Mouse (Mus musculus) thymus, adult 2 months (tissue): ENCODE measurements at regions not wholly inside any gene's neighbourhood (a gene's known extent, or its start where the extent isn't known, plus 50 kb on each side); places are given as distances from the start of the nearest gene placed in this dataset.

ENCODE experiments used
- DNase-seq: peaks from one replicate; pipeline ENCODE4 v3.0.0; 2021
- H3K27ac ChIP-seq: fragments of 200-500 bp; 2 replicates; pipeline ENCODE4 v1.5.1; 2012; ENCODE audit warnings: low read length, control low read depth; ENCODE audit not compliant: control insufficient read depth, insufficient read depth
- H3K27me3 ChIP-seq: fragments of 200-500 bp; 2 replicates; pipeline ENCODE4 v1.6.1; 2012; ENCODE audit warnings: mild to moderate bottlenecking, low read length, moderate library complexity, mixed read lengths; ENCODE audit not compliant: control insufficient read depth, insufficient read depth
- H3K36me3 ChIP-seq: fragments of 200-500 bp; 2 replicates; pipeline ENCODE4 v1.6.1; 2012; ENCODE audit warnings: mild to moderate bottlenecking, low read length, moderate library complexity; ENCODE audit not compliant: control insufficient read depth, insufficient read depth
- H3K4me1 ChIP-seq: fragments of 200-500 bp; replicated peaks from 2 replicates; pipeline ENCODE4 v1.6.1; 2012; ENCODE audit warnings: low read length; ENCODE audit not compliant: control insufficient read depth, insufficient read depth
- H3K4me3 ChIP-seq: fragments of 200-500 bp; 2 replicates; pipeline ENCODE4 v1.5.1; 2012; ENCODE audit warnings: mild to moderate bottlenecking, low read length, control low read depth, moderate library complexity; ENCODE audit not compliant: control insufficient read depth, insufficient read depth
- CTCF ChIP-seq: fragments of 200-500 bp; IDR thresholded peaks from 2 replicates; pipeline ENCODE4 v1.5.1; 2012; ENCODE audit warnings: mild to moderate bottlenecking, control low read depth, low read length, moderate library complexity, borderline replicate concordance; ENCODE audit not compliant: control insufficient read depth, poor library complexity, insufficient read depth; ENCODE audit errors: extremely low read depth
- POLR2A ChIP-seq: fragments of 200-500 bp; IDR thresholded peaks from 2 replicates; pipeline ENCODE4 v1.6.1; 2012; ENCODE audit warnings: mild to moderate bottlenecking, low read length, control low read depth, moderate library complexity; ENCODE audit not compliant: control insufficient read depth, poor library complexity, insufficient read depth; ENCODE audit errors: extremely low read depth
- WGBS: fragments of 180-500 bp; shearing (Covaris S2); methylation state at CpG from one replicate; pipeline ENCODE4 v1.1.7; 2018; 5-methylcytosine and 5-hydroxymethylcytosine counted together

- TF ChIP-seq CTCF, result no peak
- no peak for TF ChIP-seq POLR2A
- Histone ChIP-seq H3K27ac (no peak overlapping the region), H3K4me3 (no peak overlapping the region), H3K36me3 (no peaks in the 10 kb centered on the region), H3K4me1 (no peaks in the 10 kb centered on the region), H3K27me3 (no peaks in the 10 kb centered on the region)
- 91% methylated on average over 8 of the region's 8 CpGs for WGBS
- DNase-seq, result no peak
Observed at GRCm38 (mm10) chr1:77929552-77929951, 267.4 kb downstream of the Pax3 start.

DNA sequence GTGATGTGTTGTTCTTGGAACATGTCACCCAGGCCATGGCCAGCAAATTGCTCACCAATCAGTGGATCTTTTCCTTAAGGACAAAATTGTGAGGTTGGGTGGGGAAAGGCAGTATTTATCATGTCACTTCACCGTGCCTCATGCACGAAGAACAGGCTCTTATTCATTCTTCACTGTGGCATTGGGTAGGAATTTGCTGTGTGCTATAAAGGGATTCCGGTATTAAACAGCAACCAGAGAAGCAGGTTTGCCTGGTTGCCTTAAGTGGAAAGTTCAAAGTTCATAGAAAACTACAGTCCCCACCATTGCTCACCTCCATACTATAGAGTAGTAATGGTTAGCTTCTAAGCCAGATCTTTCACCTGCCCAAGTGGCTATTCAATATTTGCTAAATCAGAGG lies 270.8 kb downstream of the Pax3 start:
- DNase-seq, result no peak
- H3K4me3 ChIP-seq, result no peak overlapping the region
- TF ChIP-seq CTCF, result no peak
- no peak for TF ChIP-seq POLR2A
- H3K36me3 ChIP-seq, result no peaks in the 10 kb centered on the region
- 93% methylated on average over 3 of the region's 3 CpGs for WGBS
- no peaks in the 10 kb centered on the region for H3K4me1 ChIP-seq
- no peaks in the 10 kb centered on the region for H3K27me3 ChIP-seq
- no peak overlapping the region for H3K27ac ChIP-seq

- TF ChIP-seq POLR2A (no peak), CTCF (no peak)
- 66% methylated on average over 5 of the region's 5 CpGs for WGBS
- Histone ChIP-seq H3K27me3 (no peaks in the 10 kb centered on the region), H3K36me3 (no peaks in the 10 kb centered on the region), H3K27ac (no peak overlapping the region), H3K4me3 (no peak overlapping the region), H3K4me1 (no peaks in the 10 kb centered on the region)
- DNase-seq, result no peak
Observed at GRCm38 (mm10) chr1:77896226-77896625, 300.7 kb downstream of the Pax3 start.

DNA sequence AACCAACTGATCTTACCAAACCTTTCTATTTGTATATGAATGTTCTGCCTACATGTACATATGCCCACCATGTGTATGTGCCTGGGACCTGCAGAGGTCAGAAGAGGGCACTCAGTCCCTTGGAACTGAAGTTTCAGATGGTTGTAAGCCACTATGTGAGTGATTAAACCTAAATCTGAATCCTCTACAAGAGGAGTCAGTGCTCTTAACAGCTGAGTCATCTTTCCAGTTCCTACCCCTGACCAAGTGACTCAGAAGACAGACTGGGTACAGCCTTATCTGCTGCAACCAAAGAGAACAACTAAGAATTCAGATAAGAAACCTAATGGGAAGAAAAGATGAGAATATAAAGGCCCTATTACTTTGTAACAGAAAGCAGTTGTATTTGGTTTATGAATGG lies 317.9 kb downstream of the Pax3 start:
- Histone ChIP-seq H3K4me1 (no peaks in the 10 kb centered on the region), H3K27ac (no peak overlapping the region), H3K27me3 (no peaks in the 10 kb centered on the region), H3K4me3 (no peak overlapping the region), H3K36me3 (no peaks in the 10 kb centered on the region)
- DNase-seq, result no peak
- TF ChIP-seq POLR2A (no peak), CTCF (no peak)

- Histone ChIP-seq H3K4me1 (no peaks in the 10 kb centered on the region), H3K36me3 (no peaks in the 10 kb centered on the region), H3K27ac (no peak overlapping the region), H3K4me3 (no peak overlapping the region), H3K27me3 (no peaks in the 10 kb centered on the region)
- DNase-seq, result no peak
- TF ChIP-seq CTCF, result no peak
- TF ChIP-seq POLR2A, result no peak
- WGBS, result 50% methylated on average over 2 of the region's 2 CpGs
Observed at GRCm38 (mm10) chr1:77870125-77870524, 326.8 kb downstream of the Pax3 start.

DNA sequence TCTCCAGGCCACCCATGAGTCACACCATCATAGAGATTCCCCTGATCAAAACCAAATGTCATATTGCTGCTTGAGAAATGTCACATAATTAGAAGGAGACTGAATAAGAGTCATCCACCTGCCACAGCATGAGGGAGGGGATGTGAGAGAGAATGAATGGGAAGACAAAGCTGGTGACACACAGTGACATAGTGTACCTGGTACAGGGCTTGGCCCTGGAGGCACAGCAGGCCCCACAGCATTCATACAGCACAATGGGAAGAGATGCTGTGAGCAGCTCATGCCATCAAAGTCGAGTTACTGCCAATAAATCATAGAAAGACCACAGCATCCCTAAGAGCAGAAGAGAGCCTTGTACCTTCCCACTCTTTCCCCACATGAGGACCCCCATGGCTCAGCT lies 327.8 kb downstream of the Pax3 start:
- H3K4me1 ChIP-seq, result no peaks in the 10 kb centered on the region
- H3K4me3 ChIP-seq, result no peak overlapping the region
- 54% methylated on average over 1 of the region's 1 CpGs for WGBS
- no peak for DNase-seq
- no peak for TF ChIP-seq POLR2A
- no peaks in the 10 kb centered on the region for H3K36me3 ChIP-seq
- H3K27ac ChIP-seq, result no peak overlapping the region
- H3K27me3 ChIP-seq, result no peaks in the 10 kb centered on the region

GRCm38 (mm10) chr1:77859931-77860330 lies 337.0 kb downstream of the Pax3 start:
- no peak overlapping the region for H3K4me3 ChIP-seq
- no peak overlapping the region for H3K27ac ChIP-seq
- no peaks in the 10 kb centered on the region for H3K27me3 ChIP-seq
- H3K4me1 ChIP-seq, result no peaks in the 10 kb centered on the region
- TF ChIP-seq CTCF, result no peak
- TF ChIP-seq POLR2A, result no peak
- no peak for DNase-seq
- H3K36me3 ChIP-seq, result no peaks in the 10 kb centered on the region
- 94% methylated on average over 9 of the region's 9 CpGs for WGBS

- Histone ChIP-seq H3K4me1 (no peaks in the 10 kb centered on the region), H3K27me3 (no peaks in the 10 kb centered on the region), H3K27ac (no peak overlapping the region), H3K36me3 (no peaks in the 10 kb centered on the region), H3K4me3 (no peak overlapping the region)
- TF ChIP-seq CTCF, result no peak
- no peak for TF ChIP-seq POLR2A
- DNase-seq, result no peak
- WGBS, result 95% methylated on average over 1 of the region's 1 CpGs
Observed at GRCm38 (mm10) chr1:77854366-77854765, 339.5 kb upstream of the Epha4 start.
